Mouse (Mus musculus): ENCODE data around the gene Mindy2. TPM values are rescaled to one million over a fixed set of nuclear protein-coding genes. Genes with fewer than 3 reads are reported as not detected.
"Not testable (repeated sequence)": the region's sequence is repeated elsewhere in the genome, so short reads cannot be mapped to it uniquely, and the experiment has no call there.

Gene Mindy2
- polyA plus RNA-seq, 1 experiment from 2014 or later = 6.2 TPM

- H3K4me2 ChIP-seq (ENCODE audit: low read depth, low read length) = no peak overlapping the region
- 76% methylated on average over 5 of the region's 5 CpGs for WGBS
- no peak overlapping the region for H3K9ac ChIP-seq (ENCODE audit: low read depth, low read length)
- no peak for ATAC-seq
- peaks cover 2% of the 10 kb centered on the region for H3K36me3 ChIP-seq (ENCODE audit: control insufficient read depth, insufficient read depth, low read length)
- no peaks in the 10 kb centered on the region for H3K4me1 ChIP-seq (ENCODE audit: control insufficient read depth, insufficient read depth, low read length)
- H3K4me3 ChIP-seq (ENCODE audit: low read length) = no peak overlapping the region
- no peaks in the 10 kb centered on the region for H3K27me3 ChIP-seq (replicated peaks; ENCODE audit: control insufficient read depth, insufficient read depth, low read length)
- no peak overlapping the region for H3K27ac ChIP-seq (ENCODE audit: low read length)
- no peaks in the 10 kb centered on the region for H3K9me3 ChIP-seq (ENCODE audit: control insufficient read depth, low read length)
Observed at GRCm38 (mm10) chr9:70567651-70568050, 89.3 kb downstream of the Mindy2 start.

GRCm38 (mm10) chr9:70562825-70563224, 94.1 kb downstream of the Mindy2 start:
- Histone ChIP-seq H3K4me2 (ENCODE audit: low read depth, low read length) (no peak overlapping the region), H3K9me3 (ENCODE audit: control insufficient read depth, low read length) (no peaks in the 10 kb centered on the region), H3K4me3 (ENCODE audit: low read length) (no peak overlapping the region), H3K27ac (ENCODE audit: low read length) (no peak overlapping the region), H3K9ac (ENCODE audit: low read depth, low read length) (no peak overlapping the region), H3K36me3 (ENCODE audit: control insufficient read depth, insufficient read depth, low read length) (no peaks in the 10 kb centered on the region), H3K27me3 (replicated peaks; ENCODE audit: control insufficient read depth, insufficient read depth, low read length) (no peaks in the 10 kb centered on the region), H3K4me1 (ENCODE audit: control insufficient read depth, insufficient read depth, low read length) (no peaks in the 10 kb centered on the region)
- no peak for ATAC-seq
- 93% methylated on average over 3 of the region's 3 CpGs for WGBS

GRCm38 (mm10) chr9:70556796-70557195, 100.2 kb downstream of the Mindy2 start:
- no peak overlapping the region for H3K9ac ChIP-seq (ENCODE audit: low read depth, low read length)
- no peaks in the 10 kb centered on the region for H3K27me3 ChIP-seq (replicated peaks; ENCODE audit: control insufficient read depth, insufficient read depth, low read length)
- H3K27ac ChIP-seq (ENCODE audit: low read length) = no peak overlapping the region
- no peak overlapping the region for H3K4me3 ChIP-seq (ENCODE audit: low read length)
- H3K4me1 ChIP-seq (ENCODE audit: control insufficient read depth, insufficient read depth, low read length) = no peaks in the 10 kb centered on the region
- H3K36me3 ChIP-seq (ENCODE audit: control insufficient read depth, insufficient read depth, low read length) = peaks cover 6% of the 10 kb centered on the region; the same call in 1 of the 2 replicates
- no peak overlapping the region for H3K4me2 ChIP-seq (ENCODE audit: low read depth, low read length)
- no peak for ATAC-seq
- peaks cover 3% of the 10 kb centered on the region; the same call in 1 of the 2 replicates for H3K9me3 ChIP-seq (ENCODE audit: control insufficient read depth, low read length)
- 90% methylated on average over 5 of the region's 5 CpGs for WGBS

GRCm38 (mm10) chr9:70555431-70555830, 101.5 kb downstream of the Mindy2 start:
- ATAC-seq = no peak
- Histone ChIP-seq H3K9ac (ENCODE audit: low read depth, low read length) (no peak overlapping the region), H3K4me3 (ENCODE audit: low read length) (no peak overlapping the region), H3K27ac (ENCODE audit: low read length) (no peak overlapping the region), H3K4me1 (ENCODE audit: control insufficient read depth, insufficient read depth, low read length) (no peaks in the 10 kb centered on the region), H3K27me3 (replicated peaks; ENCODE audit: control insufficient read depth, insufficient read depth, low read length) (no peaks in the 10 kb centered on the region), H3K9me3 (ENCODE audit: control insufficient read depth, low read length) (peaks cover 3% of the 10 kb centered on the region; the same call in 1 of the 2 replicates), H3K4me2 (ENCODE audit: low read depth, low read length) (no peak overlapping the region), H3K36me3 (ENCODE audit: control insufficient read depth, insufficient read depth, low read length) (peaks cover 6% of the 10 kb centered on the region; the same call in 1 of the 2 replicates)

GRCm38 (mm10) chr9:70552233-70552632, 104.7 kb downstream of the Mindy2 start:
- not testable (repeated sequence) for H3K36me3 ChIP-seq (ENCODE audit: control insufficient read depth, insufficient read depth, low read length); H3K4me1 ChIP-seq (ENCODE audit: control insufficient read depth, insufficient read depth, low read length); H3K27me3 ChIP-seq (replicated peaks; ENCODE audit: control insufficient read depth, insufficient read depth, low read length); H3K9me3 ChIP-seq (ENCODE audit: control insufficient read depth, low read length); H3K9ac ChIP-seq (ENCODE audit: low read depth, low read length); H3K27ac ChIP-seq (ENCODE audit: low read length); H3K4me3 ChIP-seq (ENCODE audit: low read length); H3K4me2 ChIP-seq (ENCODE audit: low read depth, low read length); ATAC-seq
- 95% methylated on average over 2 of the region's 2 CpGs for WGBS

GRCm38 (mm10) chr9:70551524-70551923, 105.5 kb downstream of the Mindy2 start:
- Histone ChIP-seq H3K9ac (ENCODE audit: low read depth, low read length) (no peak overlapping the region), H3K4me1 (ENCODE audit: control insufficient read depth, insufficient read depth, low read length) (no peaks in the 10 kb centered on the region), H3K27me3 (replicated peaks; ENCODE audit: control insufficient read depth, insufficient read depth, low read length) (no peaks in the 10 kb centered on the region), H3K4me3 (ENCODE audit: low read length) (no peak overlapping the region), H3K9me3 (ENCODE audit: control insufficient read depth, low read length) (peaks cover 3% of the 10 kb centered on the region; the same call in 1 of the 2 replicates), H3K4me2 (ENCODE audit: low read depth, low read length) (no peak overlapping the region), H3K36me3 (ENCODE audit: control insufficient read depth, insufficient read depth, low read length) (peaks cover 6% of the 10 kb centered on the region; the same call in 1 of the 2 replicates), H3K27ac (ENCODE audit: low read length) (no peak overlapping the region)
- 96% methylated on average over 1 of the region's 1 CpGs for WGBS
- ATAC-seq = 0 out of 2 replicates have a peak, but pooled peaks have one; percentile 31

Other genes with a start within 250 kb of the Mindy2 start
- gene Ccnb2, start 235.6 kb downstream of the Mindy2 start, polyA plus RNA-seq (2015; fragmentation: Nextera tagmentation; extraction: Ambion mirVana) = 146 and 168 TPM in 2 replicates
- 17.7 and 18.9 TPM in 2 replicates for gene Rnf111, start 153.4 kb downstream of the Mindy2 start, polyA plus RNA-seq (2015; fragmentation: Nextera tagmentation; extraction: Ambion mirVana)
- gene Sltm, start 114.4 kb downstream of the Mindy2 start, polyA plus RNA-seq (2015; fragmentation: Nextera tagmentation; extraction: Ambion mirVana) = 39.9 and 44.1 TPM in 2 replicates
- 0.17 and 0.56 TPM in 2 replicates for gene Gm10642, start 923 bp downstream of the Mindy2 start, polyA plus RNA-seq (2015; fragmentation: Nextera tagmentation; extraction: Ambion mirVana)
- 53.4 and 54.9 TPM in 2 replicates for gene Adam10, start 21.8 kb upstream of the Mindy2 start, polyA plus RNA-seq (2015; fragmentation: Nextera tagmentation; extraction: Ambion mirVana)

Data from intestine, embryonic 16.5 days (tissue).